Mouse (Mus musculus) liver, embryonic 16.5 days (tissue): ENCODE measurements around the gene BC051019. TPM values are rescaled to one million over a fixed set of nuclear protein-coding genes. Genes with fewer than 3 reads are reported as not detected.

Experiments
- ATAC-seq: fragments of 200-750 bp; cut with Nextera tagmentation; 2 replicates; pipeline ENCODE4 v1.8.0; 2017; ENCODE audit warnings: low read depth, mild to moderate bottlenecking, moderate number of reproducible peaks, moderate library complexity
- H3K27ac ChIP-seq: fragments of 300-500 bp; sonication (generic); 2 replicates; pipeline ENCODE4 v1.5.1; 2014; ENCODE audit warnings: mild to moderate bottlenecking, low read length
- H3K27me3 ChIP-seq: fragments of 300-500 bp; sonication (generic); 2 replicates; pipeline ENCODE4 v1.6.1; 2014; ENCODE audit warnings: low read depth, low read length, mixed read lengths; ENCODE audit not compliant: control insufficient read depth, insufficient read depth
- H3K36me3 ChIP-seq: fragments of 300-500 bp; sonication (generic); 2 replicates; pipeline ENCODE4 v1.6.1; 2014; ENCODE audit warnings: mild to moderate bottlenecking; ENCODE audit not compliant: control insufficient read depth, insufficient read depth
- H3K4me1 ChIP-seq: fragments of 300-500 bp; sonication (generic); 2 replicates; pipeline ENCODE4 v1.6.1; 2014; ENCODE audit warnings: low read depth, low read length, mixed read lengths; ENCODE audit not compliant: control insufficient read depth
- H3K4me2 ChIP-seq: fragments of 300-500 bp; sonication (generic); 2 replicates; pipeline ENCODE4 v1.6.1; 2014; ENCODE audit warnings: low read depth, low read length, mixed read lengths
- H3K4me3 ChIP-seq: fragments of 300-500 bp; sonication (generic); 2 replicates; pipeline ENCODE4 v1.5.1; 2014; ENCODE audit warnings: low read depth, mild to moderate bottlenecking, low read length
- H3K9ac ChIP-seq: fragments of 300-500 bp; sonication (generic); 2 replicates; pipeline ENCODE4 v1.6.1; 2014; ENCODE audit warnings: low read depth, low read length
- H3K9me3 ChIP-seq: fragments of 300-500 bp; sonication (generic); replicated peaks from 2 replicates; pipeline ENCODE4 v1.6.1; 2016; ENCODE audit warnings: low read length; ENCODE audit not compliant: control insufficient read depth
- WGBS: fragments of 180-500 bp; shearing (Covaris S2); extraction: QIAGEN DNeasy Blood & Tissue Kit; methylation state at CpG from one replicate; pipeline ENCODE4 v1.1.7; 2014; ENCODE audit not compliant: insufficient replicate concordance; 5-methylcytosine and 5-hydroxymethylcytosine counted together
- polyA plus RNA-seq: library from polyadenylated mRNA; unstranded; fragments of >200 nt; fragmentation: Nextera tagmentation; extraction: Ambion mirVana; gene quantifications from 2 replicates; pipeline ENCODE4 v1.2.1, GENCODE M21; 2015

BC051019 gene
- polyA plus RNA-seq, 1 experiment from 2014 or later: 0.07 TPM

- Histone ChIP-seq H3K9me3 (no peaks in the 10 kb centered on the region), H3K27ac (no peak overlapping the region), H3K4me3 (no peak overlapping the region), H3K4me1 (no peaks in the 10 kb centered on the region), H3K4me2 (no peak overlapping the region), H3K9ac (no peak overlapping the region), H3K36me3 (no peaks in the 10 kb centered on the region), H3K27me3 (no peaks in the 10 kb centered on the region)
- 58% methylated on average over 2 of the region's 2 CpGs for WGBS
- no peak for ATAC-seq
Observed at GRCm38 (mm10) chr7:109680284-109680683, 43.4 kb downstream of the BC051019 start.

GRCm38 (mm10) chr7:109674944-109675628 is 48.6 kb downstream of the BC051019 start:
- 46% methylated on average over 4 of the region's 4 CpGs for WGBS
- H3K9me3 ChIP-seq: no peaks in the 10 kb centered on the region
- ATAC-seq: no peak
- no peaks in the 10 kb centered on the region for H3K36me3 ChIP-seq
- H3K27me3 ChIP-seq: peaks cover 4% of the 10 kb centered on the region
- H3K27ac ChIP-seq: no peak overlapping the region
- no peak overlapping the region for H3K9ac ChIP-seq
- H3K4me3 ChIP-seq: no peak overlapping the region
- peaks cover 4% of the 10 kb centered on the region; the same call in 1 of the 2 replicates for H3K4me1 ChIP-seq
- H3K4me2 ChIP-seq: no peak overlapping the region

- Histone ChIP-seq H3K9me3 (no peaks in the 10 kb centered on the region), H3K36me3 (no peaks in the 10 kb centered on the region), H3K9ac (peak overlapping the region; percentile 56), H3K4me1 (peaks cover 4% of the 10 kb centered on the region; the same call in 1 of the 2 replicates), H3K4me3 (peak overlapping the region; percentile 60), H3K27me3 (peaks cover 4% of the 10 kb centered on the region), H3K4me2 (peak overlapping the region; percentile 69), H3K27ac (no peak overlapping the region)
- 5% methylated on average over 33 of the region's 44 CpGs for WGBS
- ATAC-seq: peak; percentile 75
Observed at GRCm38 (mm10) chr7:109671581-109672471, 51.8 kb downstream of the BC051019 start.

- Histone ChIP-seq H3K27ac (no peak overlapping the region), H3K4me1 (peaks cover 4% of the 10 kb centered on the region; the same call in 1 of the 2 replicates), H3K9me3 (no peaks in the 10 kb centered on the region), H3K27me3 (peaks cover 4% of the 10 kb centered on the region), H3K4me3 (no peak overlapping the region), H3K9ac (no peak overlapping the region), H3K36me3 (no peaks in the 10 kb centered on the region), H3K4me2 (no peak overlapping the region)
- 61% methylated on average over 5 of the region's 5 CpGs for WGBS
- ATAC-seq: no peak
Observed at GRCm38 (mm10) chr7:109669426-109670170, 54.1 kb downstream of the BC051019 start.

GRCm38 (mm10) chr7:109666664-109667063 is 57.0 kb downstream of the BC051019 start:
- 46% methylated on average over 5 of the region's 5 CpGs for WGBS
- H3K36me3 ChIP-seq: no peaks in the 10 kb centered on the region
- ATAC-seq: no peak
- H3K4me1 ChIP-seq: peaks cover 4% of the 10 kb centered on the region; the same call in 1 of the 2 replicates
- H3K27me3 ChIP-seq: peaks cover 3% of the 10 kb centered on the region
- no peak overlapping the region for H3K27ac ChIP-seq
- no peak overlapping the region for H3K4me3 ChIP-seq
- H3K9ac ChIP-seq: no peak overlapping the region
- no peak overlapping the region for H3K4me2 ChIP-seq
- H3K9me3 ChIP-seq: no peaks in the 10 kb centered on the region

- Histone ChIP-seq H3K4me3 (no peak overlapping the region), H3K27me3 (no peaks in the 10 kb centered on the region), H3K4me1 (peaks cover 3% of the 10 kb centered on the region; the same call in 1 of the 2 replicates), H3K27ac (no peak overlapping the region), H3K9ac (no peak overlapping the region), H3K9me3 (no peaks in the 10 kb centered on the region), H3K4me2 (no peak overlapping the region), H3K36me3 (no peaks in the 10 kb centered on the region)
- no peak for ATAC-seq
- WGBS: 72% methylated on average over 4 of the region's 4 CpGs
Observed at GRCm38 (mm10) chr7:109662626-109663025, 61.0 kb downstream of the BC051019 start.

Other genes with a start within 250 kb of the BC051019 start
- 0.01 and 0.04 TPM in 2 replicates for gene Trim66, start 215.7 kb downstream of the BC051019 start, polyA plus RNA-seq
- gene Rpl27a, start 204.7 kb downstream of the BC051019 start, polyA plus RNA-seq: 55.4 and 62.1 TPM in 2 replicates
- 23.0 and 29.6 TPM in 2 replicates for gene St5, start 20.2 kb downstream of the BC051019 start, polyA plus RNA-seq
- gene Akip1, start 20.2 kb downstream of the BC051019 start, polyA plus RNA-seq: 28.9 and 29.6 TPM in 2 replicates
- gene Ascl3, start 7.9 kb upstream of the BC051019 start, polyA plus RNA-seq: not detected in 2 replicates
- 27.7 and 28.1 TPM in 2 replicates for gene Tmem9b, start 29.0 kb upstream of the BC051019 start, polyA plus RNA-seq
- gene Nrip3, start 58.2 kb upstream of the BC051019 start, polyA plus RNA-seq: 0.09 and 0.22 TPM in 2 replicates
- gene Scube2, start 141.8 kb upstream of the BC051019 start, polyA plus RNA-seq: 0.09 and 0.12 TPM in 2 replicates
- gene Dennd5a, start 236.6 kb upstream of the BC051019 start, polyA plus RNA-seq: 5.9 and 7.0 TPM in 2 replicates